Mouse (Mus musculus): ENCODE measurements around the gene Cyp2c39.
"Not testable (repeated sequence)": the region's sequence is repeated elsewhere in the genome, so short reads cannot be mapped to it uniquely, and the experiment has no call there.

The Cyp2c39 gene

DNA sequence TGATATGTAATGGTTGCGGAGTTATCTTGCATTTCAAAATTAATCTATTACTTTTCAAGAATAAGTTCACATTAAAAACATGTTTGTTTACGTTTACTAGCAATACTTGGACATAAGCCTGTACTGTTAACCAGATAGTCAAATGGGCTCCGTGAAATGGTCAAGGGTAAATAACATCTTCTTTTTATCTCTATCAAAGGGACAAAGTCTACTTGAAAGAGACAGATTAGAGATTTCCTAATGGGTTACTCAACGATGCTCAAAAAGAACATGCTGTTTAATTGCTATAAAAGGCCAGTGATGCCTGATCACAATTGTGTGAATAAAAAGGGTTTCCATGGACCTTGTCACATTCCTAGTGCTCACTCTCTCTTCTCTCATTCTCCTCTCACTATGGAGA, at the start of gene Cyp2c39:
TSS of gene Cyp2c39 (plus strand) at position 329 of the 400 bp plus-strand sequence.
- no peak for DNase-seq (ENCODE audit: extremely low spot score, low spot score)

DNA sequence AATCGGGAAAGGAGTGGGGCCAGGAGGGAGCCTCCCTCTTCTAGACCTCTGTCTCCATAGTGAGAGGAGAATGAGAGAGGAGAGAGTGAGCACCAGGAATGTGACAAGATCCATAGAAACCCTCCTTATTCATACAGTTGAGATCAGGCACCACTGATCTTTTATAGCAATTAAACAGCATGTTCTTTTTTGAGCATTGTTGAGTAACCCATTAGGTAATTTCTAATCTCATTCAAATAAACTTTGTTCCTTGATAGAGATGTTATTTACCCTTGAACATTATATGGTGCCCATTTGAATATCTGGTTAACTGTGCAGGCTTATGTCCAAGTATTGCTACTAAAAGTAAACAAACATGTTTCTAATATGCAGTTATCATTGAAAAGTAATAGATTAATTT, 47.7 kb upstream of the Cyp2c39 start, which contains the start of gene Cyp2c38:
TSS of gene Cyp2c38 (minus strand) at position 135 of the 400 bp plus-strand sequence.
- no peak for DNase-seq (ENCODE audit: extremely low spot score, low spot score)

DNA sequence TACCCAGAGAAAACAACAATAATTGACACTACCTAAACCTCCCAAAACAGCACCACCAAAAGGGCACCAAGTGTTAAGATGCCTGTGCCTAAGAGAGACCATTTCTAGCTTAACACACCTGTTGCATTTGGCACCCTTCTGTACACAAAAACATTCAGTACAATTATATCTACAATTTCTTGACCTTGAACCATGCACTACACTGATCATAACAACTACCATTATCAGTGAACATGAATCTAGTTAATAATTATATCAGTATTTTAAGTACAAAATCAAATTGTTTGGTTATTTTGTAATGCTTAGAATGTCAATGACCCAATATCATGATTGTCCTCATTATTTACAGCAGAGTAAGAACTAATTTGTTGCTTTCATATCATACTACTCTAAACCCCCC, 46.7 kb upstream of the Cyp2c39 start:
- DNase-seq (ENCODE audit: extremely low spot score, low spot score), result no peak

DNA sequence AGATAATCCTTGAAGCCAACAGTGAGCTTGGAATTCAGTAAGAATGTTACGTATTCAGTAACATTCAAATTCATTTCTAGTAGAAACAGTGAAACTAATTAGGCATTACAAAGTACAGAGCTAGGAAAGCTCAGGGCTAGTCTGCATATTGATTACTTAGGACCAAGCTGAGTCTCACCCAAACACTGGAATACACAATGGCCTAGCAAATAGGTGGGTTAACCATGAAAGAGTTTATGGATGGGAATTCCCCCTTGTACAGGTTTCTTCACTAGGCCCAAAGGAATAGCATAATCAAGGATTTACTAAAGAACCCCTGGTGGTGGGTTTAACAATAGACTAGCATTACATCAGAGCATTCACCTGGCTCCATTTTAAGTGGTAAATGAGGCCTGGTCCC, 26.7 kb upstream of the Cyp2c39 start:
- not testable (repeated sequence) for DNase-seq (ENCODE audit: extremely low spot score, low spot score)

DNA sequence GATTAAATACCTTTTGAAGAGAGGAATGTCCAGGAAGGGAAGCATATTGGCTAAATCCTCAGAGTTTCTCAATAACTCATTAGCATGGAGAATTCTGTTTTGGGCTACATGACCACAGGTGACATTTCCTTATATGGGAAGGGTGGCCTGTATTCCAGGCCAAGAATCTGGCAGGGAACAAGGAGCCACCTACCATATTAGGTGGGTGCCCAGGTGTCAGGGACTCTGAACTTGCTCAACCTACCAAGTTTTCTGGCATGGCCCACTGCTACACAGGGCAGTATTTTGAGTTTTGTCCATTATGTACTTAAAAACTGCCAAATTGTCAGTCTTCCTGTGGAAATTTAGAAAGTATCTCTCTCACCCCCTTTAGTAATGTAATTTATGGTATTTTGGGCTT, 4.3 kb upstream of the Cyp2c39 start:
- DNase-seq (ENCODE audit: extremely low spot score, low spot score), result no peak

DNA sequence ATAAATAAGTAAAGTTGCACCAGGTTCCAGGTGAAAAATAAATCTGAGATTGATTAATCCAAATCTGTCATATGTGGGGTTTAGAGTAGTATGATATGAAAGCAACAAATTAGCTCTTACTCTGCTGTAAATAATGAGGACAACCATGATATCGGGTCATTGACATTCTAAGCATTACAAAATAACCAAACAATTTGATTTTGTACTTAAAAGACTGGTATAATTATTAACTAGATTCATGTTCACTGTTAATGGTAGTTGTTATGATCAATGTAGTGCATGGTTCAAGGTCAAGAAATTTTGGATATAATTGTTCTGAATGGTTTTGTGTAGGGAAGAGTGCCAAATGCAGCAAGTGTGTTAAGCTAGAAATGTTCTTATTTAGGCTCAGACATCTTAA, 1.1 kb upstream of the Cyp2c39 start:
- DNase-seq (ENCODE audit: extremely low spot score, low spot score), result no peak
